Mouse (Mus musculus) adrenal gland, postnatal 10 days (tissue): Measurements from ENCODE around the gene Nkain1. TPM values are rescaled to one million over a fixed set of nuclear protein-coding genes. Genes with fewer than 3 reads are reported as not detected.

Source experiments
- DNase-seq: peaks from one replicate; pipeline ENCODE4 v3.0.0; 2021; ENCODE audit warnings: mixed read lengths
- long read RNA-seq, 2 experiments: library from polyadenylated mRNA; stranded (forward); transcript quantifications; one replicate each; pipeline ENCODE4 v2.0.0; 2021
- total RNA-seq, 2 experiments: library from RNA; stranded (reverse); gene quantifications; 2 replicates each; pipeline ENCODE4 v1.2.3; 2021

Gene Nkain1
- 1 to 10 TPM; 5.8 to 6.0 TPM for total RNA-seq
- long read RNA-seq, experiment 1 = 0 reads
- long read RNA-seq, experiment 2 = 0 reads

GRCm38 (mm10) chr4:130574048-130574413 is at the start of gene Nkain1:
Gene Nkain1, minus strand, starts transcription at chr4:130574173.
- DNase-seq = peak; percentile 63

GRCm38 (mm10) chr4:130578734-130579274 is 4.8 kb upstream of the Nkain1 start:
- DNase-seq = no peak

DNA sequence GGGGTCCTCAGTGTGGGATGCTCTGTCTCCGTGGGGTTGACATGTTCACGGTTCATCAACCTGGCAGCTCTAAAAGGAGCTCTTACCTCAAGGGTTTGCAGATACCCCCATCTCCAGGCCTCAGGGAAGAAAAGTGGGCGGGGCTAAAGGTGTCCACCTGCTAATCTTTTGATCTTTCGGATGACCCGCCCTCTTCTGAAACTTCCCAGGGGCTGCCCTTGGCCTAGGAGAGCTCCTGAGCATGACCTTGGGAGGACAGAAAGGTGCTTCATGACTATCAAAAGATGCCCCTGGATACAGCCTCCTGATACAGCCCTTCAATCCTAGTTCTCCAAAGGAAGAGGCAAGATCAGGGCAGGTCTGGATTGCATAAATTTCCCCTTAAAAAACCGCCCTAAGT is 3.1 kb upstream of the Nkain1 start:
- no peak for DNase-seq

DNA sequence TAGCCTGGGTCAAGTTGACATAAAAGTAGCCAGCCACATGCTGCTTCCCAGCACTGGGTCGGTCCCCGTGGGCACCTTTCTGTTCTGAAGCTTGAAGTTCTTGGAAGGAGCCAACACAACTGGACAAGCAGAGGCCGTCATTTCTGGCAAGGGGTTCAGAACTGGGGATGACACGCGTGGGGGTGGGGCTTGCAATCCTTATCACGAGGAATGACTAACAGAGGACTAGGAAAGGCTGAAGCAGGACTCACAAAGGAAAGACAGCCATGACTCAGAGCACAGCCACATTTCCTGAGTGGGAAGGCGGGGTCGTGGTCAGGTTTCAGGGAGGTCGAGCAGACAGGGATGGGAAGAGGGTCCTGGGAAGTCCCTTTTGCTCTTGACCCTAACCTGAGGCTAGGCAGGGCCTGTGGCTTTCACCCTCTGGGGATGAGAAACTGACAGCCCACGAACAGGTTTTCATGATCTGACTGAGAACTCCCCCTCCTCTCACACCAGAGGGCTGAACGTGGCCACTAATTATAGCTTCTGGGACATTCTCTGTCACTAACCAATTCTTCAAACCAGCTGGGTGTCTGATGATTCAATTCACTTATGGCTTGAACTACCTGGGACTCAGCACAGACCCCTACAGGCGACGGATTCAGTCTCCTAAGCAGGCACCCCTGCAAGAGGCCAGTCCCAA is 2.4 kb upstream of the Nkain1 start:
- peak; percentile 56 for DNase-seq

GRCm38 (mm10) chr4:130575533-130575932 is 1.6 kb upstream of the Nkain1 start:
- no peak for DNase-seq

DNA sequence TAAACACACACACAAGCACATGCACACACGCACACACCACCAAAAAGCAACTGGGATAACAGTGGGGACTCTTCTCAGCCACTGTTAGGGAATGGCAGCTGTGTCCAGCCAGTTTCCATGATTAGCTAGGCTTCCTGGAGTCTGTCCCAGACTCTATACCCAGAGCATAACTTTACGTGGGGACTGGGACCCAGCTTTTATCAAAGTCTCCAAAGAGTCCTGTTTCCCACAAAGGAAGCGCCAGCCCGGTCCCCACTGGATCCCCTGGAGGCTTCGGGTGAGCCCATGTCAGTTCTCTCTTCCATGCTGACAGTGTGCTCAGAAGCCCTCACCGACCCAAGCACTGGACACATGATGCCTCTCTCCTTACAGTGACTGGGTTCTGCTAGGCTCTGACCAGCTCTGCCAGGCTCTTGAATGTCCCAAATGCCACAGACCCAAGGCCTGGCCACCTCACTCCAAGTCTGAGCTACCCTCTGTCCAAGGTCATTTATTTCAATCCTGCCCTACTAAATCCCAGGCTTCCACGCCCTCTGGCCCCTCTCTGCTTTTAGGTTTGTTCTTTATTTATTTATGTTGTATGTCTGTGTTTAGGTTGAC is 988 bp upstream of the Nkain1 start:
- no peak for DNase-seq

GRCm38 (mm10) chr4:130573351-130574047 is 474 bp downstream of the Nkain1 start:
- peak; percentile 52 for DNase-seq

- DNase-seq = no peak
These were observed 992 bp downstream of the Nkain1 start for GRCm38 (mm10) chr4:130573012-130573350.

GRCm38 (mm10) chr4:130572545-130572944 is 1.4 kb downstream of the Nkain1 start:
- no peak for DNase-seq

DNA sequence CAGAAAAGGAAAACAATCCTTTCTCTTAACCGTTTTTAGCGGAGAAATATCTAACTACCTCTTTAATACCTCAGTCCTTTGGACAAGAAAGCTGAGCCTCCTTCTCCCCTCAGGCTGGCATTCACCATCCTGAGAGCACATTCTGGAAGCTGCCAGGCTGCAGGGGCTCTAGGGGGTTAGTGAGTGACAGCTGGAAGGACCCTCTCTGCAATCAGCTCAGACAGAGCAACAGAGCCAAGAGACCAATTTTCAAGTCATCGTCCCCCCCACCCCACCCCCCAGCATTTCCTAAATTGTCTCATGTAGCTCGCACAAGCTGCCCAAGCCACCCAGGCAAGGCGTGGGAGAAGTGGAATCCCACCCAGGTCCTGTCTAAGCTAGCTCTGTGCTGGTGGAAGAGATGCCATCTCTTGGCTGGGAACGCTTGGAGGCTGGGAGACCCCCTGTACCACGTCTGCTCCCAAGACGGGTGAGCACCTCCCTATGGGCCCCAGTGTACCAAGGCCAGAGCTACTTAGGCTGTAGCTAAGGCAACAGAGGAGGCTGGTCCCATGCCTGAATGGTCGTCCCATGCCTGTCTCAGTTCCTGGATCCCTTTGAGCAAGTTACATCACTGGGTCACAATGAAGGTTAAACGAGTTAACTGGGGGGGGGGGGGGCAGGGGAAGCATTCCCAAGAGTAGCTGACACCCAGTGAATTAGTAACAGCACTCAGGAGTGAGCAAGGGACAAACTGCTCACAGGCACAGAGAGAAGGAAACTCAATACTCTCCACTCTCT is 2.8 kb downstream of the Nkain1 start:
- DNase-seq = no peak

DNA sequence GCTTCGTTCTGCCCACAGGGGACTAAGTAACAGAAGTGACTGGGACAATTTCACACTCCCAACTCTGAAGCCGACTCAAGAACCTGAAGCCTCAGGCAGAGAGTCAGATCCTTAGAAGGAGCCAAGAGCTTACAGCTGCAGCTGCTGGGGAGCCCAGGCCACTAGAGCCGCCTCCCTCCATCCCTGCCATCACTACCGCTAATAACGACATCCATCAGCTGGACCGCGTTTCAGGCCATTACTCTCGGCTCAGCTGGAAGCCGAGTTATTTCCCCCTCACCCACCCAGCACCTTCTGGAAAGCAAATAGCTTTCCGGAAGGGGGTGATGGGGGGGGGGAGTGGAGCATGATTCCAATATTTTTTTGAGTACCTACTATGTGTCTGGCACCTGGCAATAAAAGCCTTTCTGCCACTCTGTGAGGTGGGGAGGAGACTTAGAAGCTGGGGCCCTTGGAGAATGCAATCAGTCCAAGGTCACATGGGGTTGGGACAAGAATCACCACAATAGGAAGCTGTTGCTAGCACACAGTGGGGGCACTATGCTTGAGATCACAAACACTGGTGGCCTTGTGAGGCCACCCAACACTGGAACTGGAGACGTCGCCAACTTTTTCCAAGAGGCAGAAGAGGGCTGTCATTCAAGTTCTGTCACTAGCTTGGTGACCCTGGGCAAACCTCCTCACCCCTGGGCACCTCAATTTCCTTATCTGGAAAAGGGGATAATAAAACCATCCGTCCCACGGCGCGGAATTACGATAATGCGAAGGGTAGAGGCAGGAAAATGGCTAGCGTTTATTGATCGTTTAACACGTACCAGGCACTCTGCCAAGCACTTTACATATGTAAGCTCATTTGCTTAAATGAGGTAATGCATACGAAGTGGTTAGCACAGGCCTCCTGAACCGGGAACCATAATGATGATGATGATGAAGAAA is 5.7 kb downstream of the Nkain1 start:
- DNase-seq = no peak

DNA sequence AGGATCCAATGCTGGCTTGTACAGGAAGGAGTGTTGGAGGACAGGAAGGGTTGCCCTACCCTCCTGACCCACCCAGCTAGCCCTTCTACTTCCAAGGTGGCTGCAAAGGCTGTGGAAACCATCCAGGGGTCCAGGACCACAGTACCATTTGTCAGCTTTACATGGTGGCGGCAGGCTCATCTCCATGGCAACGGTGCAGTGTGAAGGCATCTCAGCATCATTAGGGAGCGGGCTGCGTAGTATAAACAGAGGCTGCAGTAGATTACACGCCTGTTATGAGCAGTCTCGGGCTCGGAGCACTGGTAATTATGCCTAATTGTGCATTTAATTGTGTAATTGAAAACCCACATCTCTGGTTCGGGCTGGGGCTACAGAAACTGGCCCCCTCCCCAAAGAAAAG is 10.2 kb downstream of the Nkain1 start:
- DNase-seq = no peak

GRCm38 (mm10) chr4:130563260-130563756 is 10.7 kb downstream of the Nkain1 start:
- no peak for DNase-seq

DNA sequence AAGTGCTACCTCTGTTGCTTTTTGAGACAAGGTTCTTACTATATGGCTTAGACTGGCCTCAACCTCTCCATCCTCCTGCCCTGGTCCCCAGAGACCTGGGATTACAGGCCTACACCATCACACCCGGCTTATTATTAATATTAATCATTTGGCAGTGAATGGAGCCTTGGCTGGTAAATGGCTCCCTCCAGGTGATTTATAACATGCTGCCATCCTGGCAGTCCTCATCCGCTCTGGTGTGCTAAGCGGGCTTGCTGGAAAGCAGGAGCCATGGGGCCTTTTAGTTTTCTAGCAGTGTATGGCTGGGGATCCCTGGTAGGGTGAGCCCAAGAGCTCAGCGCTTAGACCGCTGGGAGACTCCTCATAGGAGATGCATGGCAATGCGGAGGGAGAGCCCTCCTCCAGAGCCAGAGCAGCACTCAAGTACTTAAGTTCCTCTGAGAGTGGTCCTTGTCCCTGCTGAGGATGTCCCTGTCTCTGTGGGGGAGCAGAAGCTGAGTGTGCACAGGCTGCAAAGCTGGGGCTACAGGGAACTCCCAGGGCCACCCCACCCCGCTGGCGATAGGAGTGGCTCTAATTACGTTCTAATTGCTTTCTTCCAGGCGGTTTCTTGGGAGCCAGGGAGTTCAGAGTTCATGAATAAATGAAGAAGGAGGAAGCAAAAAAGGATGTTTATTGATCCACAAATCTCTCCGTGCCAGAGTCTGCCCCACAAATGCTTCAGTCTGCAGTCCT is 13.2 kb downstream of the Nkain1 start:
- DNase-seq = no peak

GRCm38 (mm10) chr4:130559220-130559619 is 14.8 kb downstream of the Nkain1 start:
- DNase-seq = no peak

GRCm38 (mm10) chr4:130557852-130558251 is 16.1 kb downstream of the Nkain1 start:
- peak; percentile 59 for DNase-seq

DNA sequence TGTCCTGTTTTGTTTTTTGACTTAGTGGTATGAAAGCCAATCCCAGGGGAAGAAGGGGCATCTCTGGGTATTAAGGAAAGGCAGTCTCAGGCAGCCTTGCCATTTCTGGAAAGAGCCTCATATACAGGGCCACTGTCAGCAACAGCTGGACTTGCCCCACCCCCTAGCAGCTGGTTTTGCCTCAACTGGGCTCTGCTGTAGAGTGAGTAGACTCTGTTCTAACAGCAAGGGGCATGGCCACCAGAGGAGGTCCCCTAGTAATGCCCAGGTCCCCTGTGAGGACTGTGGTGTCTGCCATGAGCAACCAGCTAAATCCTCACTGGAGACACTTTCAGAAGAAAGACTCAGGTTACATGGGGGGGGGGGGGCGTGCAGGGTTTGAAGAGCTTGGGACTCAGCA is 17.0 kb downstream of the Nkain1 start:
- DNase-seq = no peak

- DNase-seq = no peak
These were observed 17.7 kb downstream of the Nkain1 start for GRCm38 (mm10) chr4:130556224-130556623.

- no peak for DNase-seq
These were observed 20.9 kb downstream of the Nkain1 start for GRCm38 (mm10) chr4:130553121-130553448.

- no peak for DNase-seq
These were observed 21.5 kb downstream of the Nkain1 start for GRCm38 (mm10) chr4:130552312-130553120.
